Mouse (Mus musculus) liver, embryonic 15.5 days (tissue): ENCODE measurements around the gene Ptpn3. TPM values are rescaled to one million over a fixed set of nuclear protein-coding genes. Genes with fewer than 3 reads are reported as not detected.

ENCODE experiments used
- ATAC-seq: fragments of 200-750 bp; cut with Nextera tagmentation; 2 replicates; pipeline ENCODE4 v1.8.0; 2017; ENCODE audit warnings: moderate number of reproducible peaks, mild to moderate bottlenecking, moderate library complexity; ENCODE audit not compliant: insufficient read depth
- H3K27ac ChIP-seq: fragments of 300-500 bp; sonication (generic); replicated peaks from 2 replicates; pipeline ENCODE4 v1.5.1; 2015; ENCODE audit warnings: mild to moderate bottlenecking, inconsistent platforms
- H3K27me3 ChIP-seq: fragments of 300-500 bp; sonication (generic); 2 replicates; pipeline ENCODE4 v1.6.1; 2015; ENCODE audit warnings: mild to moderate bottlenecking, inconsistent platforms
- H3K36me3 ChIP-seq: fragments of 300-500 bp; sonication (generic); replicated peaks from 2 replicates; pipeline ENCODE4 v1.6.1; 2015; ENCODE audit warnings: moderate library complexity, mild to moderate bottlenecking, inconsistent platforms
- H3K4me1 ChIP-seq: fragments of 300-500 bp; sonication (generic); replicated peaks from 2 replicates; pipeline ENCODE4 v1.6.1; 2015; ENCODE audit warnings: inconsistent platforms
- H3K4me2 ChIP-seq: fragments of 300-500 bp; sonication (generic); 2 replicates; pipeline ENCODE4 v1.6.1; 2015; ENCODE audit warnings: moderate library complexity, mild to moderate bottlenecking, inconsistent platforms
- H3K4me3 ChIP-seq: fragments of 300-500 bp; sonication (generic); replicated peaks from 2 replicates; pipeline ENCODE4 v1.5.1; 2015; ENCODE audit warnings: mild to moderate bottlenecking, inconsistent platforms
- H3K9ac ChIP-seq: fragments of 300-500 bp; sonication (generic); 2 replicates; pipeline ENCODE4 v1.6.1; 2015; ENCODE audit warnings: moderate library complexity, mild to moderate bottlenecking, inconsistent platforms
- H3K9me3 ChIP-seq: fragments of 300-500 bp; sonication (generic); replicated peaks from 2 replicates; pipeline ENCODE4 v1.6.1; 2016; ENCODE audit warnings: inconsistent platforms
- WGBS: fragments of 180-500 bp; shearing (Covaris S2); methylation state at CpG from one replicate; pipeline ENCODE4 v1.1.7; 2015; ENCODE audit warnings: mixed read lengths; ENCODE audit not compliant: insufficient replicate concordance; 5-methylcytosine and 5-hydroxymethylcytosine counted together
- polyA plus RNA-seq: library from polyadenylated mRNA; unstranded; fragments of >200 nt; fragmentation: Nextera tagmentation; extraction: Ambion mirVana; gene quantifications from 2 replicates; pipeline ENCODE4 v1.2.1, GENCODE M21; 2015

Ptpn3 gene
- 0.52 and 0.66 TPM in 2 replicates for polyA plus RNA-seq

DNA sequence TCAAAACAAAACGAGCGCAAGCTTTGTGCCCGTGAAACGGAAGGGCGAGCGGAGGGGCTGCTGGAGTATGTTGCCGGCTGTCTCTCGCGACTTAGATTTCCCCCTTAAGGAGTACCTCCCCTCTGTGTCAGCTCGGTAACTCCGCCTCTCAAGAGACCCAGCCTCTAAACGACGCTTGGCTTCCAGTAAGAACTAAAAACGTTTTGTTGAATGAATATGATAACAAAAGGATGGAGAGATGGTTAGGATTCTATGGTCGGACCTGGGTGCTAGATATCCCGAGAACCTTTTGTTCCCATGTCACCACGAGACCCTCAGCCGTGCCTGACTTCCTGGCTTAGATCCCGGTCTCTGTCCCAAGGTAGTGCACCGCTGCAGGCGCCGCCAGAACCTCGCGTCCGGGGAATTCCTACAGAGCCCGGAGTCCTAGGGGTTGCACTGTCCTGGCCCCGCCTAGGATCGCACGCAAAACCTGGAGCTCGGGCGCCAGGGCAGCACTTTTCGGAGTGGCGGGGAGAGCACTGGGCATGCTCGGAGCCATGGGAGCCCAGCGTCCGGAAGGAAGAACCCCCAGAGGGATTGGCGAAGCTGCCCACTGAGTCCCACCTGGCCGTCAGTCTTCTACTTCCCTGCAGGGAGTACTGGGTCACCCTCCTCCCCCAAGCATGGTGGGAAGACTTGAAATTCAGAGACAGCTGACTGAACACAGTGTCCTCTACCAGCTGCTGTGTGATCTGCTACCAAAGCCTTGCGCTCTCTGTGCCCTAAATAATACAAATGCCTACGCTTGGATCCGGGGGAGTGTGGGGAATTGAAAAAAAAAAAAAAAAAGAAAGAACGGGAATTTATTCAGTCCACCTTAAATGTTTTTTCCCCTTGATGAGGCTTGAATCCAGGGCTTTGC is at the start of gene Ptpn3:
Gene Ptpn3, minus strand, starts transcription at position 428 of the 904 bp plus-strand sequence.
- peaks cover 11% of the 10 kb centered on the region; the same call in 1 of the 2 replicates for H3K4me1 ChIP-seq
- H3K27ac ChIP-seq, result no peak within 1 kb of the TSS
- under 1% methylated on average over 42 of the region's 42 CpGs for WGBS
- no peaks in the 10 kb centered on the region for H3K9me3 ChIP-seq
- H3K9ac ChIP-seq, result no peak within 1 kb of the TSS
- H3K4me3 ChIP-seq, result peak within 1 kb of the TSS; percentile 61
- H3K4me2 ChIP-seq, result peak within 1 kb of the TSS; percentile 72
- ATAC-seq, result peak; percentile 73
- H3K27me3 ChIP-seq, result peaks cover 56% of the 10 kb centered on the region
- H3K36me3 ChIP-seq, result no peaks in the 10 kb centered on the region

GRCm38 (mm10) chr4:57350541-57350940 is 48.9 kb upstream of the Ptpn3 start:
- WGBS, result 64% methylated on average over 2 of the region's 2 CpGs
- Histone ChIP-seq H3K9me3 (no peaks in the 10 kb centered on the region), H3K36me3 (no peaks in the 10 kb centered on the region), H3K4me3 (no peak overlapping the region), H3K27me3 (no peaks in the 10 kb centered on the region), H3K4me2 (no peak overlapping the region), H3K9ac (no peak overlapping the region), H3K4me1 (no peaks in the 10 kb centered on the region), H3K27ac (no peak overlapping the region)
- no peak for ATAC-seq

DNA sequence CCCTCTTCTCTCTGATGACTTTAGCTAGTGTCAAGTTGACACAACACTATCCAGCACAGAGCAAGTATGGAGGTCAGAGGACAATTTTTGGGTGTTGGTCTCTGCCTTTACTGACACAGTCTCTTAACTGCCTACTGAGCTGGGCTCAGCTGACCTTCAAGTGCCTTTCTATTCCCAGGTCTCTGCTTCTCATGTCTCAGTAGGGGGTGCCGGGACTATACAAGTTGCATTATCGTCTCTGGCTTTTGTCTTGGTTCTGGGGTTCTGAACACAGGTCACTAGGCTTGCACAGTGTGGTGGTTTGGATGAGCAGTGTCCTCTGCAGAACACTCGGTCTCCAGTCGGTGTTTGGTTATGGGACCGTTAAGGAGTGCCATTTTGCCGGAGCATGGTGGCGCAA is 42.4 kb upstream of the Ptpn3 start:
- H3K9ac ChIP-seq, result no peak overlapping the region
- H3K36me3 ChIP-seq, result no peaks in the 10 kb centered on the region
- H3K4me1 ChIP-seq, result no peaks in the 10 kb centered on the region
- no peak overlapping the region for H3K4me3 ChIP-seq
- H3K27me3 ChIP-seq, result no peaks in the 10 kb centered on the region
- no peaks in the 10 kb centered on the region for H3K9me3 ChIP-seq
- no peak overlapping the region for H3K4me2 ChIP-seq
- no peak overlapping the region for H3K27ac ChIP-seq
- 78% methylated on average over 7 of the region's 7 CpGs for WGBS
- no peak for ATAC-seq

GRCm38 (mm10) chr4:57338923-57339322 is 37.3 kb upstream of the Ptpn3 start:
- H3K9me3 ChIP-seq, result no peaks in the 10 kb centered on the region
- WGBS, result 77% methylated on average over 17 of the region's 17 CpGs
- H3K9ac ChIP-seq, result no peak overlapping the region
- no peaks in the 10 kb centered on the region for H3K36me3 ChIP-seq
- H3K4me1 ChIP-seq, result no peaks in the 10 kb centered on the region
- no peak overlapping the region for H3K27ac ChIP-seq
- no peak for ATAC-seq
- H3K27me3 ChIP-seq, result no peaks in the 10 kb centered on the region
- H3K4me2 ChIP-seq, result no peak overlapping the region
- no peak overlapping the region for H3K4me3 ChIP-seq

GRCm38 (mm10) chr4:57338061-57338460 is 36.4 kb upstream of the Ptpn3 start:
- H3K4me1 ChIP-seq, result no peaks in the 10 kb centered on the region
- H3K36me3 ChIP-seq, result no peaks in the 10 kb centered on the region
- no peak for ATAC-seq
- H3K27ac ChIP-seq, result no peak overlapping the region
- no peaks in the 10 kb centered on the region for H3K9me3 ChIP-seq
- WGBS, result 74% methylated on average over 9 of the region's 9 CpGs
- no peak overlapping the region for H3K4me3 ChIP-seq
- H3K9ac ChIP-seq, result no peak overlapping the region
- no peaks in the 10 kb centered on the region for H3K27me3 ChIP-seq
- H3K4me2 ChIP-seq, result no peak overlapping the region

DNA sequence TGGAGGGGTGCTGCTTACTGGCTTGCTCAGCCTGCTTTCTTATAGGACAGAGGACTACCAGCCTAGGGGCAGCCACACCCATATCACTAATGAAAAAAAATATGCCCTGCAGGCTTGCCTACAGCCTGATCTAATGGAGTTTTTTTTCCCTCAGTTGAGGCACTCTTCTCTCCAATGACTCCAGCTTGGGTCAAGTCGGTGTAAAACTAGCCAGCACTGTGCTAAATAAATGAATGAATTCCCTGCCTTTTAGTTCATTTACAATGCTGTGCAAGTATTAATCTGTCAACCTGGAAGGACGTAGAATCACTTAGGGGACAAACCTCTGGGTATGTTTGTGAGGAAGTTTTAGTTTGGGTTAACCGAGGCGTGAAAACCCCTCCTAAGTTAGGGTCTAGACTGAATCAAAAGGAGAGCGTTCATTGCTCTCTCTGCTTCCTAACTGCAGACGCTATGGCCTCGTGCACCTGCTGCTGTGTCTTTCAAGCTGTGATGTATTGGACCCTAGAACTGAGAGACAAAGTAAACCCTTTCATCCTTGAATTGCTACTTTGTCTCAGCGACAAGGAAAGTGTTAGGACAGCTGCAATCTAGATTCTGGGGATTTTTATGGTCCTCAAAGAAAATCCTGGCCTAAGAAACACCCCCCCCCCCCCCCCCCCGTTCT is 33.5 kb upstream of the Ptpn3 start:
- Histone ChIP-seq H3K27me3 (no peaks in the 10 kb centered on the region), H3K36me3 (no peaks in the 10 kb centered on the region), H3K9me3 (no peaks in the 10 kb centered on the region), H3K4me1 (no peaks in the 10 kb centered on the region), H3K27ac (no peak overlapping the region), H3K9ac (no peak overlapping the region), H3K4me2 (no peak overlapping the region), H3K4me3 (no peak overlapping the region)
- 60% methylated on average over 9 of the region's 9 CpGs for WGBS
- no peak for ATAC-seq

- no peaks in the 10 kb centered on the region for H3K27me3 ChIP-seq
- 64% methylated on average over 12 of the region's 12 CpGs for WGBS
- no peak overlapping the region for H3K9ac ChIP-seq
- H3K36me3 ChIP-seq, result no peaks in the 10 kb centered on the region
- no peaks in the 10 kb centered on the region for H3K4me1 ChIP-seq
- ATAC-seq, result no peak
- H3K9me3 ChIP-seq, result no peaks in the 10 kb centered on the region
- no peak overlapping the region for H3K4me3 ChIP-seq
- no peak overlapping the region for H3K27ac ChIP-seq
- H3K4me2 ChIP-seq, result no peak overlapping the region
These were observed 32.4 kb upstream of the Ptpn3 start for GRCm38 (mm10) chr4:57333926-57334548.

GRCm38 (mm10) chr4:57332511-57332910 is 30.9 kb upstream of the Ptpn3 start:
- no peaks in the 10 kb centered on the region for H3K9me3 ChIP-seq
- H3K4me1 ChIP-seq, result no peaks in the 10 kb centered on the region
- H3K4me2 ChIP-seq, result no peak overlapping the region
- no peak for ATAC-seq
- 54% methylated on average over 3 of the region's 3 CpGs for WGBS
- H3K27ac ChIP-seq, result no peak overlapping the region
- H3K9ac ChIP-seq, result no peak overlapping the region
- H3K27me3 ChIP-seq, result no peaks in the 10 kb centered on the region
- no peak overlapping the region for H3K4me3 ChIP-seq
- no peaks in the 10 kb centered on the region for H3K36me3 ChIP-seq

DNA sequence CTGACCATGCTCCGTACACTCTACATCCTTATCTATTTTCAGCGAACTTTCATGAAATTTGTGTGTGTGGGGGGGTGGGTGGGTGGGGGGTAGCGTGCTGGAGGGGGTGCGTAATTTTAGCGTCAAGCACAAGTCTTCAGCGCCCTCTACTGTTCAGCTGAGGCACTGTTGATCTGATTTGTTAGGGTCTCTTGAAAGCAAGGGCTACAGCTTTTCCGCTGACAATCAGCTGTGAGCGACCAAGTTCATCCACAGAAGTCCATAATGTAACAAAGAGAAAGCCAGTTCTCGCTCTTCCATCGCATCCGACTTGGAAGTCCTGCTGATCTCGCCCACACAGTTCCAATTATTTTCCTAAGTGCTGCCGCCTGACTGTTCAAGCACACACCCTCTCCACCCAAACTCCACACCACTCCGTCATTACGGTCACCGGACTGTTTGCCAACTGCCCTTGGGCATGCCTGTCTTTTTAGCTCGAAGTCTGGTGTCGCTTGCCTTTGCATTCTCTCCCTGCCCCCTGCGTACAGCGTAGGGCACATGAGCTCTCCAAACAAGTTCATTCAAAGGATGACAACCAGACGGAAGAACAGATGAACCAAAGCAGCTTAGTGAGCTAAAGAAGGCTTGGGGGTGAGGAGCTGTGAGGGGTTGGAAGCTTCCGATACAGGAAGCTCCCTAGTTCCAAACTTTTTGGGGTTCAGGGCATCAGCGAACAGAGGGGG is 19.1 kb upstream of the Ptpn3 start:
- Histone ChIP-seq H3K4me2 (no peak overlapping the region), H3K4me3 (no peak overlapping the region)
- ATAC-seq, result no peak

GRCm38 (mm10) chr4:57318525-57319212 is 17.0 kb upstream of the Ptpn3 start:
- Histone ChIP-seq H3K9ac (no peak overlapping the region), H3K4me2 (peak overlapping the region; percentile 19; the same call in 1 of the 2 replicates)
- peak; percentile 56; the same call in 1 of the 2 replicates for ATAC-seq

More for the DNA sequence above, 19.1 kb upstream of the Ptpn3 start:
- Histone ChIP-seq H3K4me1 (peaks cover 4% of the 10 kb centered on the region; the same call in 1 of the 2 replicates), H3K27ac (no peak overlapping the region), H3K27me3 (no peaks in the 10 kb centered on the region), H3K36me3 (no peaks in the 10 kb centered on the region), H3K9me3 (no peaks in the 10 kb centered on the region), H3K9ac (no peak overlapping the region)
- WGBS, result 34% methylated on average over 23 of the region's 23 CpGs

More at GRCm38 (mm10) chr4:57318525-57319212, 17.0 kb upstream of the Ptpn3 start:
- no peak overlapping the region for H3K4me3 ChIP-seq
- WGBS, result 34% methylated on average over 10 of the region's 10 CpGs
- peaks cover 4% of the 10 kb centered on the region; the same call in 1 of the 2 replicates for H3K4me1 ChIP-seq
- H3K36me3 ChIP-seq, result no peaks in the 10 kb centered on the region
- no peaks in the 10 kb centered on the region for H3K27me3 ChIP-seq
- H3K27ac ChIP-seq, result no peak overlapping the region
- no peaks in the 10 kb centered on the region for H3K9me3 ChIP-seq
